Mouse (Mus musculus): Measurements from ENCODE around the gene Sgce. TPM values are rescaled to one million over a fixed set of nuclear protein-coding genes. Genes with fewer than 3 reads are reported as not detected.
A peak's percentile ranks its signal among the peaks of the same experiment; 100 is the strongest.
"Not testable (repeated sequence)": the region's sequence is repeated elsewhere in the genome, so short reads cannot be mapped to it uniquely, and the experiment has no call there.

The Sgce gene
- total RNA-seq (2014; fragmentation: Nextera tagmentation): not detected in 2 replicates
- 0.12 and 0.33 TPM in 2 replicates for total RNA-seq (2017)
- not detected in 2 replicates for polyA plus RNA-seq (2012)

GRCm38 (mm10) chr6:4746696-4747439 is at the start of gene Sgce, which contains the start of gene Peg10:
Gene Sgce (minus strand): TSS chr6:4747207.
Gene Peg10 (plus strand): TSS chr6:4747306.
- peaks cover 28% of the 10 kb centered on the region for H3K9me3 ChIP-seq (replicated peaks)
- peaks cover 6% of the 10 kb centered on the region; the same call in 1 of the 2 replicates for H3K27me3 ChIP-seq (ENCODE audit: insufficient read depth, low read length)
- DNase-seq (ENCODE audit: low spot score): no peak
- no peak for ATAC-seq (ENCODE audit: extremely low read depth, insufficient number of reproducible peaks, low FRiP score, poor library complexity, severe bottlenecking)
- H3K36me3 ChIP-seq (replicated peaks): no peaks in the 10 kb centered on the region
- no peak for TF ChIP-seq GATA1 (IDR thresholded peaks at IDR 0.05; ENCODE audit: borderline replicate concordance, low read length)
- TF ChIP-seq GATA2 (IDR thresholded peaks at IDR 0.05; ENCODE audit: borderline replicate concordance, low read depth, low read length): no peak
- TF ChIP-seq CTCF (IDR thresholded peaks at IDR 0.05; ENCODE audit: low read depth, low read length): no peak
- no peak for TF ChIP-seq TAL1 (conservative IDR thresholded peaks at IDR 0.05; ENCODE audit: low read depth, low read length)
- TF ChIP-seq POLR2AphosphoS5 (IDR thresholded peaks at IDR 0.05; ENCODE audit: insufficient replicate concordance, low read depth, low read length): no peak
- no peak within 1 kb of the TSS for H3K4me3 ChIP-seq (ENCODE audit: low read depth, low read length)
- H3K4me1 ChIP-seq (ENCODE audit: insufficient read depth, low read depth, low read length): no peaks in the 10 kb centered on the region

- ATAC-seq (ENCODE audit: extremely low read depth, insufficient number of reproducible peaks, low FRiP score, poor library complexity, severe bottlenecking): no peak
- TF ChIP-seq TAL1 (conservative IDR thresholded peaks at IDR 0.05; ENCODE audit: low read depth, low read length): no peak
- no peak for TF ChIP-seq CTCF (IDR thresholded peaks at IDR 0.05; ENCODE audit: low read depth, low read length)
- TF ChIP-seq GATA2 (IDR thresholded peaks at IDR 0.05; ENCODE audit: borderline replicate concordance, low read depth, low read length): no peak
- TF ChIP-seq POLR2AphosphoS5 (IDR thresholded peaks at IDR 0.05; ENCODE audit: insufficient replicate concordance, low read depth, low read length): no peak
- no peak for TF ChIP-seq GATA1 (IDR thresholded peaks at IDR 0.05; ENCODE audit: borderline replicate concordance, low read length)
- H3K4me3 ChIP-seq (ENCODE audit: low read depth, low read length): no peak overlapping the region
Measured at GRCm38 (mm10) chr6:4796281-4796680, 49.3 kb upstream of the Sgce start.

GRCm38 (mm10) chr6:4762252-4762651 is 15.2 kb upstream of the Sgce start:
- no peak for DNase-seq (ENCODE audit: low spot score)
- H3K36me3 ChIP-seq (replicated peaks): no peaks in the 10 kb centered on the region

More at GRCm38 (mm10) chr6:4796281-4796680, 49.3 kb upstream of the Sgce start:
- no peaks in the 10 kb centered on the region for H3K9me3 ChIP-seq (replicated peaks)
- H3K4me1 ChIP-seq (ENCODE audit: insufficient read depth, low read depth, low read length): no peaks in the 10 kb centered on the region
- 0 out of 2 replicates have a peak, but pooled peaks cover 2% of the 10 kb centered on the region for H3K27me3 ChIP-seq (ENCODE audit: insufficient read depth, low read length)
- DNase-seq (ENCODE audit: low spot score): no peak
- H3K36me3 ChIP-seq (replicated peaks): no peaks in the 10 kb centered on the region

GRCm38 (mm10) chr6:4761415-4762142 is 14.6 kb upstream of the Sgce start:
- H3K4me1 ChIP-seq (ENCODE audit: insufficient read depth, low read depth, low read length); H3K27me3 ChIP-seq (ENCODE audit: insufficient read depth, low read length); H3K36me3 ChIP-seq (replicated peaks); ATAC-seq (ENCODE audit: extremely low read depth, insufficient number of reproducible peaks, low FRiP score, poor library complexity, severe bottlenecking); DNase-seq (ENCODE audit: low spot score); H3K9me3 ChIP-seq (replicated peaks); H3K4me3 ChIP-seq (ENCODE audit: low read depth, low read length): not testable (repeated sequence)

More at GRCm38 (mm10) chr6:4762252-4762651, 15.2 kb upstream of the Sgce start:
- Histone ChIP-seq H3K4me3 (ENCODE audit: low read depth, low read length) (no peak overlapping the region), H3K27me3 (ENCODE audit: insufficient read depth, low read length) (no peaks in the 10 kb centered on the region), H3K9me3 (replicated peaks) (no peaks in the 10 kb centered on the region), H3K4me1 (ENCODE audit: insufficient read depth, low read depth, low read length) (no peaks in the 10 kb centered on the region)
- TF ChIP-seq CTCF (IDR thresholded peaks at IDR 0.05; ENCODE audit: low read depth, low read length) (no peak), GATA1 (IDR thresholded peaks at IDR 0.05; ENCODE audit: borderline replicate concordance, low read length) (no peak), TAL1 (conservative IDR thresholded peaks at IDR 0.05; ENCODE audit: low read depth, low read length) (no peak), POLR2AphosphoS5 (IDR thresholded peaks at IDR 0.05; ENCODE audit: insufficient replicate concordance, low read depth, low read length) (no peak), GATA2 (IDR thresholded peaks at IDR 0.05; ENCODE audit: borderline replicate concordance, low read depth, low read length) (no peak)
- ATAC-seq (ENCODE audit: extremely low read depth, insufficient number of reproducible peaks, low FRiP score, poor library complexity, severe bottlenecking): peak; percentile 70

GRCm38 (mm10) chr6:4754886-4755285 is 7.9 kb upstream of the Sgce start:
- H3K4me1 ChIP-seq (ENCODE audit: insufficient read depth, low read depth, low read length): no peaks in the 10 kb centered on the region
- no peak for ATAC-seq (ENCODE audit: extremely low read depth, insufficient number of reproducible peaks, low FRiP score, poor library complexity, severe bottlenecking)
- no peak for TF ChIP-seq GATA1 (IDR thresholded peaks at IDR 0.05; ENCODE audit: borderline replicate concordance, low read length)
- TF ChIP-seq POLR2AphosphoS5 (IDR thresholded peaks at IDR 0.05; ENCODE audit: insufficient replicate concordance, low read depth, low read length): no peak
- no peak for TF ChIP-seq CTCF (IDR thresholded peaks at IDR 0.05; ENCODE audit: low read depth, low read length)
- TF ChIP-seq GATA2 (IDR thresholded peaks at IDR 0.05; ENCODE audit: borderline replicate concordance, low read depth, low read length): no peak
- no peak overlapping the region for H3K4me3 ChIP-seq (ENCODE audit: low read depth, low read length)
- H3K9me3 ChIP-seq (replicated peaks): no peaks in the 10 kb centered on the region
- no peak for DNase-seq (ENCODE audit: low spot score)
- no peaks in the 10 kb centered on the region for H3K36me3 ChIP-seq (replicated peaks)
- no peaks in the 10 kb centered on the region; the same call in 1 of the 2 replicates for H3K27me3 ChIP-seq (ENCODE audit: insufficient read depth, low read length)

- Histone ChIP-seq H3K9me3 (replicated peaks) (no peaks in the 10 kb centered on the region; the same call in 1 of the 2 replicates), H3K27me3 (ENCODE audit: insufficient read depth, low read length) (no peaks in the 10 kb centered on the region; the same call in 1 of the 2 replicates), H3K36me3 (replicated peaks) (no peaks in the 10 kb centered on the region), H3K4me1 (ENCODE audit: insufficient read depth, low read depth, low read length) (no peaks in the 10 kb centered on the region), H3K4me3 (ENCODE audit: low read depth, low read length) (no peak overlapping the region)
- ATAC-seq (ENCODE audit: extremely low read depth, insufficient number of reproducible peaks, low FRiP score, poor library complexity, severe bottlenecking) (no peak), DNase-seq (ENCODE audit: low spot score) (no peak)
- TF ChIP-seq GATA2 (IDR thresholded peaks at IDR 0.05; ENCODE audit: borderline replicate concordance, low read depth, low read length) (no peak), TAL1 (conservative IDR thresholded peaks at IDR 0.05; ENCODE audit: low read depth, low read length) (no peak), GATA1 (IDR thresholded peaks at IDR 0.05; ENCODE audit: borderline replicate concordance, low read length) (no peak), POLR2AphosphoS5 (IDR thresholded peaks at IDR 0.05; ENCODE audit: insufficient replicate concordance, low read depth, low read length) (no peak), CTCF (IDR thresholded peaks at IDR 0.05; ENCODE audit: low read depth, low read length) (no peak)
Measured at GRCm38 (mm10) chr6:4754286-4754685, 7.3 kb upstream of the Sgce start.
